Mouse (Mus musculus) gastrocnemius, postnatal 10 days (tissue): Measurements from ENCODE around the gene Pkhd1. TPM values are rescaled to one million over a fixed set of nuclear protein-coding genes. Genes with fewer than 3 reads are reported as not detected.
"Not testable (repeated sequence)": the region's sequence is repeated elsewhere in the genome, so short reads cannot be mapped to it uniquely, and the experiment has no call there.

Source experiments
- DNase-seq: peaks from one replicate; pipeline ENCODE4 v3.0.0; 2021; ENCODE audit warnings: mixed read lengths
- total RNA-seq, 2 experiments: library from RNA; stranded (reverse); gene quantifications; 2 replicates each; pipeline ENCODE4 v1.2.3; 2021

Pkhd1 gene
- total RNA-seq, 2 experiments from 2014 or later, result 0.16 to 0.41 TPM

DNA sequence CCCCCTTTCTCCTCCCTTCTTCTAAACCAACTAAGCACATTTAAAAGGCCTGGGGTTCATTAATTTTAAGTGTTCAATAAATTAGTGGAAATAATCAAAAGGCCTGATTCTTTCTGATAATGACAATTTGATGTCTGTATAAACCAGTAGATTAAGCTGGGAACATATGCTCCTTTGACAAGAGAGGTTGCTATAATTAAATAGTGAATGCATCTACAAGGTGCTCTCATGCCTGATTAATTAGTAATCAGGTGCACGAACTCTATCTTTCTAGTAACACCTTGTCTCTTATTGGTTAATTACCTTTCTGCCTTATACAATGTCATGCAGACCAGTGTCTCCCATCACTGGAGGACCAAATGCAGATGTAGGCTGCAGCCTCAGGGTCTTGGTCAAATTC, 329.2 kb downstream of the Pkhd1 start:
- DNase-seq, result no peak

DNA sequence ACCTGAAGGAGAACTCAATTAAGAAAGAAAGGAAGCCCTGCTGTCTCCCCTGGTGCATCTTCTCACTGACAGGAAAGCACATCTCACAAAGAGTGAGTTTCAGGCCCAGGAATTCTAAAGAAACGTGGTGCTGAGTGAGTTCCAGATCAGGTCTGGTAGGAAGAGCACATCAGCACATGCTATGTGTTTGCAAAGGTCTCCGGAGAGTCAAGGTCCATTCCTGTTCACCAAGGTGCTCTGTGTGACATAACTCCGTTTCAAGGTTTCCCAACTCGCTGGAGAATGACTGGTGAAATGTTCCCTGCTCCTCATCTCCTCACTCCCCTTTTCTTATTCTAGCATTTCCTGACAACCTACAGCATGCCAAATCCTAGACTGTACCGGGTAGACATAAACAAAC, 357.5 kb downstream of the Pkhd1 start:
- DNase-seq, result no peak

DNA sequence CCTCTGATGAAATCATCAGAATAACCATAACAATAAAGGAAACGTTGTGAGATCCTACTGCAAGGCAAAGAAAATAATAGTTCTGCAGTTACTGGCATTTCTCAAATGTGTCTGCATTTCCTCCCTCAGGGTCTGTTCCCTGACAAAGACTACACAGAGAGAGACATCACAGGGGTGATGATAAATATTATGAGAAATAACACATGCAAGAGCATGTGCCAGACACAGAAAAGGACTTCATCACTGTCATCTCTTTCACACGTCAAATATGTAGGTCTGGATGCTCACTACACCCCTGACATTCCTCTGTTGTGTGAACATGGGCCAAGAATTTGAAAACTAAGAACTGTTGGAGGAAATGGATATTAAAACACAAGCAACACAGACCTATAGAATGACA, 369.7 kb downstream of the Pkhd1 start:
- no peak for DNase-seq

DNA sequence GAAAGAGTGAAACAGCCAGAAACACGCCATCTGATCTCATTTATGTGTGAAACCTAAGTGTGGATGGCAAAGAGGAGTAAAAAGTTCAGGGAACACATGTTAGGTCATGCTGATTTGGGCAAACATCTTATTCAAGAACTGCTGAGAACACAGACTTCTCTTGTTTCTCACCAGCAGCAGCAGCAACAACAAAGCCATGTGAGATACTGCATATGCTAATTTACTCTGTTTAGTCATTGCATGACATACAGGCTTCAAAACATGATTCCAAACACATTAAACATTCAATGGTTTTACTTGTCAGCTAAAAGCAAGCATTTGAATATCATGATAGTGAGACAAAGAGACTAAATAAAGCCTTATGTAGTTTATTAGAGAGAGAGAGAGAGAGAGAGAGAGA, 401.2 kb downstream of the Pkhd1 start:
- DNase-seq, result no peak

DNA sequence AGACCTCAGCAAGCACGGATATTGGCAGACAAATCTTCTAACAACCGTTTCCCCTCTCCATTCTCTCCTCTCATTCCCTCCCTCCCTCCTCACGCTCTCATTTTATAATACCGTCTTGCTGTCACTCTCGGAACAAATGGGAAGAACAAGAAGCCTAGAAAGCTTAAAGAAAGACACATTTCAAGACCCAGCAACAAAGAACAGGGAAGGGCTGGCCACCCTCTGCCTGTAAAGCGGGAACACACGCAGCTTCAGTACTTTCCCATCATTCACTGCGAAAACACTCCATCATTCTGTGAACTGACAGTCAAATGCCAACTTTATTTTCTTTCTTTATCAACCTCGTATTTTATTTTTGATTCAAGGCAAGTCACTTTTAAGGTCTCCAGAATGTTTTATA, 427.4 kb downstream of the Pkhd1 start:
- DNase-seq, result no peak

DNA sequence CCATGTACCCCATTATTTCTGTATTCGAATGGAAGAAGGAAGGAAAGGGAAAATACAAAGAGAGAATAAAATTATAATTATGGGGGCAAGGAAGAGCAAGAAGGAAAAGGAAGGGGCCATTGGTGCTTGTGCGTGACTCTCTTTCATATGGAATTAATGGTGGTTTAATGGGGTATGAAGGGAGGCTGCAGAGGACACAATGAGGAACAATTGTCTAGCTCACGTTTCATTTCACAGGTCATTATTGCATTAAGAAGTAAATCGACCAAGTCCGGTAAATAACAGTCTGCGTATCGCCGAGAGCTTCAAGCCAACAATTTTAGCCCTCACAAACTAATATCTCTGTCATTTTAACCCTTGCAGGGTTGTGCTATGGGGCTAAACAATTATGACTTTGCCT, 437.7 kb downstream of the Pkhd1 start:
- no peak for DNase-seq

DNA sequence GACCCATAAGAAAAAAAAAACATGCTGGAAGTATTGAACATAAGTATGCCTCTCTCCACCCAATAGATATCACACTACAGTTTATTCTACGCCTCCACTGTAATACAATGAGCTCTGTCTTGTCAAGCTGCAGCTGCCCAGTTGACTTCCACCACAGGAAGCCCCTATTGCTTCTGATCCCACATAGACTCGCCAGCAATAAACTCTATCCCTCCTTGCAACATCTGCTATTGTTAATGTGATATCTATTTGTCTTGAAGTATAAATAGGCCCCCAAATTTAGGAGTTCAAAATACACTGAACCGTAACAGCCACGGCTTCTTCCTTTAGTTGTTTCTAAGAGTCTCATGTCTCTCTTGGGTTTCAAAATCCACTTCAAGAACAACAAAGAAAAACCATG, 446.7 kb downstream of the Pkhd1 start:
- no peak for DNase-seq

DNA sequence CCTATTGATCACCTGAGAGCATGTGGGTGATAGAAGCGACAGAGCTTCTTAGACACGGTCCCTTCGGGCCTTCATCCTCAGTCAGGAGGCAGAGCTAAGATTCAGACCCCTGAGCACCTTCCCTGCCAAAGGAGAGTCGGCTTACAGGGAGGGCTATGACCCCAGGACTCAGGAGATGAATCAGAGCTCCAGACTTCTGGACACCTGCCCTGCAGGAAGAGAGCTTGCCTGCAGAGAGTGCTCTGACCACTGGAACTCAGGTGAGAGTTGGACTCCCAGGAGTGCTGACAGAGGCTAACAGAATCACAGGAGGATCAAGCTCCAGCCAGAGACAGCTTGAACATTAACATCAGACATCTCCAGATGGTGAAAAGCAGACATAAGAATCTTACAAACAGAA, 467.2 kb downstream of the Pkhd1 start:
- DNase-seq, result not testable (repeated sequence)

DNA sequence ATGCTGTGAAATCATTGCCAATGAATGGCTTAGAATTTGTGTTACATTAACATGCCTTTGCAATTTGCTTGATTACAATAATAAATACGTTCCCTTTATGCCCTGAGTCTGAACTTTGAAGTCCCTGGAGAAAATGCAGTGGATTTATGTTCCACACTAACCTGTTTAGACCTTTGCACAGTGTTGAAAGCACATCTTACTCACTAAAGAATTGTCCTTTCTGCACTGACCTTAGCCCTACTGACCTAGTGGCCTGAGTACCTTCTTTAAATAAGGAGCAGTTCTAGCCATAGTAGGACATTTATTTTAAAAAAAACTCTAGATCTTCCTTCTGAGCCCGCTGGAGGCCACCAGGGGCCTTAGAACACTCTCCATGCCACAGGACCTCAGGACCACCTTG, 467.8 kb downstream of the Pkhd1 start:
- no peak for DNase-seq

DNA sequence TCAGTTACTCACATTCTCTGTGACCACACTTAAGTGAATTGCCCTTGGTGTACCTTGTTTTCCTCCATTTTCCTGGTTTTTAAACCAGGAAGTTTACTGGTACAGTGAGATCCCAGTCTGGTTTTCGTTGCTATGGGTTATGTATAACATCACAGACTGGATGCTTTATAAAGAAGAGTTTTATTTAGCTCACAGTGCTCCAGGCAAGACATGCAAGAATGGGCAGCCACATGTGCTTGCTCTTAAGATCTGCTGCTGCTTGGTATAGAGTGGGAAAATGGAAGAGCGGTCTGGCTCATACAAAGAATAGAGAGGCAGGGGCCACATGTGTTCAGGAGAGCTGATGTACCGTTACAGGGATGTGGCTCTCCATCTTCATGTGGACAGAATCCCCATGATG, 481.7 kb downstream of the Pkhd1 start:
- DNase-seq, result no peak

DNA sequence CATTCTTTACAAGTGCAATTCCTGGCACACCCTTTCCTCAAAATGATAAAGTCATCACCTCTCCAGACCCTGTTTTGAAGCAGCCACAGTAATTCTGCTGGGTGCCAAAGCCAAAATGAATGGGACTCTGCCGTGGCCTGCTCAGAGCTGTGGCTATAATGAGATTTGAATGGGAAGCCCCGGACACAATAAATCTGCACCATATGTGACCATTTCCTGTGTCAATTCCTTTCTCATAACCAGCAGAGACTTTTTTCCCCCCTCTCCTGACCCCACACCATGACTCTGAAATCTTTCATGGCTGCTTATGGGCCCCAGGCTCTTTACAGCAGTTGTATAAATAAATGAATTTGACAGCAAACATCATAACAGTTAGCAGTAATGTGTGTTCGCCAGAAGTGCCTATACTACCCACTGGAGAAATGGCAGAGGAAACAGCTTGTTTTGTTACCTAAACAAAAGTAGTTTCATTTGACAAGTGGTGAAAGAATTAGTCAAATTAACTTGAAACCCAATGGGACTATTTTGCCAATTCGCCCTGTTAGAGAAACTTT, 482.7 kb downstream of the Pkhd1 start:
- no peak for DNase-seq

DNA sequence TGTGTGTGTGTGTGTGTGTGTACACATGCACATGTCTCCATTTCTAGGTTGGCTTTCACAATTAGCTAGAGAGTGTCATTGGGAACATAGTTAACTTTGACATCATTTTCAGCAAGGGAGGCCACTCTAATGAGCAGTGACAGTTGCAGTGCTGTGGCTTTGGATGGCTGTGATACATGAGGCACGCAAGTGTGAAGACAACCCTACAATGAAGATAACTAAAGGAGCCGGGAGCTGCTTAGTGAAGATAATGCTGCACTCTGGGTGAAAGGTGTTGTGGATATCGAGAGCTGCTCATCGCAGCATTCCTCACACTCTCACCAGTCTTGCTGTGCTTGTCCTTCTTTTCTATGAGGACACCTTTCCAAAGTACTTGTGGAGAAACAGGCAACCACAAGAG, 484.2 kb downstream of the Pkhd1 start:
- no peak for DNase-seq

DNA sequence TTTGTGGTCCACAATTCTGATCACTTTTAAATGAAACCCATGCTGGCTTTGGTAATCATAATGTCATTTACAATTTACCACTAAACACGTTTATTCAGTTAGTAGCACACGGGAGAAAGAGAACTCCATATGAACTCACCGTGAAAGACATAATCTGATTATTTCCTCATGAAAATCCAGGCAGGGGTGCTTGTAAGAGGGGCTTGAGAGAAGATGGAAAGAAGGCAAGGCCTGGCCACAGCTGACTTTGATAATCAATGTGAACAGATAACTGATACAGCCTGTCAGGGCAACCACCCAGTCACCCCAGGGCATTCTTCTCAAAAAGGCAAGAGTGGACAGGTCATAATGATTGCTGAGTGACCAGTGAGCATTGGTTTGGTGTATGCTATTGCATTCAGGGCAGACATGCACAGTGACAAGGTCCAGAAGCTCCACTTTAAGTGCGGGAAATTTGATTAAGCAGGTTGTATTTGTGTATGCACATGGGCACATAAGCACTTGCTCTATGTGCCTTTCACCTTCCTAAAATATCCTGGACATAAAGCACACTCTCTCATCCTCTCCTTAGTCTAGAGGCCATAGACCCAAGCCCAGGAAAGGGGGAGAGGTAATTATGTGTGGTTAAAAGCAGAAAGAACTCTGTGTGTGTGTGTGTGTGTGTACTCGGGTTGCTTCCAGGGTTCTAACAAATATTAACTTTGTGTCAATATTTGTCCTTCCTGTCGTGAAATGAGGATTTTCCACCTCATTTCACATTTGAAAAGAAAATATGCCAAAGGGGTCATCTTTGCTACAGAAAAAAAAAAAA, 485.9 kb downstream of the Pkhd1 start:
- DNase-seq, result no peak

DNA sequence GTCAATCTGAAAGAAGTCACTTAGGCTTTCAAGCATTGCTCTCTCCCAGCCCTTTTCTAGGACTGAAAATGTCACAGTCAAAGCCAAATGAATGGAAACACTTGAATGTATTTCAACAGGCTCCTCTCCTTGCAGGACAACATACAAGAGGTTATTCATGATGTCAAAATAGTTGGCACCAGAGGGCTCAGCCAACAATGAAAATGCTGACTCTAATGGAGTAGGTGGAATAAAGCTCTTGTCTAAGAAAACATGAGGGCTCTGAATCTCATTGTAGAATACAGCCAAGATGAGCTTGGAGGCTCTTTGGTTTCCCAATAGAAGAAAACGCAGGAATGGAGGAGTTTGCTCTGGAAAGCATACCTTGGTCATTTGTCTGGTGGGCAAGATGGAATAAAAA, 500.5 kb downstream of the Pkhd1 start:
- DNase-seq, result no peak

DNA sequence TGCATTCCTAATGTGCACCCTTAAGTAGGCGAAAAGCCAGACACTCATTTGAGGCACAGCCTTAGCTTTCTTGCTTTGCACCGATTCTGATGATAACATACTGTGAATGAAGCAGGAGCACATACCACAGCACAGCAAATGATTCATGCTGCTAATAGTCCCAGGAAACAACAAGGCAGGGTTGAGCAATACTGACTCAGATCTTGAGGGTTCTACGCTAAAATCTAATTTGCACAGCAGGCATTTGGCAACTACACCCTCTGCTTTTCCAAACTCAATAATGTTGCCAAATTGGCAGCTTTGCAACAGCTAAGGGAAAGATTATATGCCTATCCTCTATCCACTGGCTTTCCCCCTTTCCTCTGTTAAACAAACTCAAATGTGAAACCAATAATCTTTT, 548.1 kb downstream of the Pkhd1 start:
- no peak for DNase-seq

DNA sequence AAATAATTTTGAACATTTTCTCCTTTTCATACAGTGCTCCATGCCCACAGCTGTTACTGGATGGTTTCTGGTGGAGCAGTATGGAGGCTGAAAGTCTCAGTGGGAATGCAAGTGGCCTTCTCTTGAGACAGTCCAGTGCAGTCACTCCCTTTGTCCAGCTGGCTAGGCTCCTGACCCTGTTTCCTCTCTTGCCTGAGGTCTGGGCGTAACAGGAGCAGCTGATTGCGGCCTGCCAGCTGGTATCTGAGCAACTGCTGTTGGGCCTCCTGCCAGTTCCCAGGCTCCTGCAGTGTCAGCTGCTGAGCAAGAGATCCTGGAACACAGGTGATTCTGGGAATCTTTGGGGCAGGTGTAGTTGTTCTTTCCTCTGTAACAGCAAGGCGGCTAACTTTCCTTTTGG, 559.6 kb downstream of the Pkhd1 start:
- DNase-seq, result peak; percentile 62

DNA sequence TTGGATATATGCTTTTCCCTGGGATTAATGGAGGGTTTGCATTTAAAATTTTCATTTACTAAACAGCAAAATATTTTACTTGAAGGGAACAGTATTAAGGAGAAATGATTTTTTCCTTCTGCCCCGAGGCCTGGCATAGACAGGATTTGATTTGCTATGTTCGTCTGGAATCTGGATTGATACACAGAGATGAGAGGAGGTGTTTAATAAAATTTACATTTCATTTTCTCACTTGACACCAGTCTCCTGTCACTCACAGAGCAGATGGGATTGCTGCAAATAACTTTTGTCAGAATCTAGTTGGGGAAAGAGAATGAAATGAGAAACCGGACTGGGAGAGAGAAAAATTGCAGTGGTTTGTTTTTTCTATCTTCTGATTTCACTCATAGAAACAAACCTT, 578.5 kb downstream of the Pkhd1 start:
- no peak for DNase-seq

DNA sequence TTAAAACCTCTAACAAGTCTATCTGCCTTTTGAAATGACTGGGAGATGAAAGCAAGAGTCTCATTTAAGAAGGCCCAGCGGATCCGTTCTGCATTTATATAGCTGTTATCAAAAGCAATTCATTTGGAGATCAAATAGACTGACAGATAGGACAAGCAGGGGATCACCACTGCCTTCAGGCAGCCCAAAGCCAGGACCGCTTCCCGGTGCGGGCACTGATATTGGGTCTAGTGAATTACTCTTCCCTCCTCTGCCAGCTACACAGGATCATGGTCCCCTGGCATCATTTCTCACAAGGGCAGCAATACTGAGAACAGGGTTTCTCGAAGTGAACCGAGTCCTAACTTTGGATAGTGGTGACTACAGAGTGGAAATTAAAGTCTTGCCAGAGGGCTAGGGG, 582.6 kb downstream of the Pkhd1 start:
- no peak for DNase-seq

DNA sequence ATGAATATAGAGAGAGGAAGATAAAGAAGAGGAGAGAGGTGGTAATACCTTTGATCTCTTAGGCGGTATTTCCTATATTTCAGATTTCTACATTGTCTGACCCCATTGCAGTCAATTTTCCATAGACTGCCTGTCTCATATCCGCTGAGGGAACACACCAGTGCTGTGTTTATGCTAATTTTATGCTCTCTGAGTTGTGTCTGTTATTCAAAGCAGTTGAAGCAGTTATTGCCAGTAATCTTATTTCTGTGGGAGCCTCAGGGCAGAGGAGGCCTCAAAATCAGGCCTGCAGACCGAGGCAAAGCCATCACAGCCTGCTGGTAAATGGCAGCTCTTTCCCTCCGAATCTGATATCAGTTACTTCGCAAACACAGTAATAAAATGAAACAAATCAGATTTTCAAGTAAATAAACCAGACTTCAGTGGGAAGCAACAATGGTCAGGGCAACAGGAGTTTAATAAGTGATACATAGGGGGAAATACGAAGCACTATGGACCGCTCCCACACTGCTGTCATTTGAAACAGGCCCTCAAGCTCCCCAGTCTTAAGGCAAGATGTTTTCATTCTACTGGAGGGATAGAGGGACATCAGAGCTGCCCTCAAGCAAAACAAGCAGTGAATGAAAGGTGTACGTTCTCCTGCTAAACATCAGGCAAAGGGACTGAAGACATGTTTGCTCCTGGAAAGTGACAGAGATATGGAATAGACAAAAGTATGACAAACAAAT, 599.5 kb downstream of the Pkhd1 start:
- DNase-seq, result no peak

DNA sequence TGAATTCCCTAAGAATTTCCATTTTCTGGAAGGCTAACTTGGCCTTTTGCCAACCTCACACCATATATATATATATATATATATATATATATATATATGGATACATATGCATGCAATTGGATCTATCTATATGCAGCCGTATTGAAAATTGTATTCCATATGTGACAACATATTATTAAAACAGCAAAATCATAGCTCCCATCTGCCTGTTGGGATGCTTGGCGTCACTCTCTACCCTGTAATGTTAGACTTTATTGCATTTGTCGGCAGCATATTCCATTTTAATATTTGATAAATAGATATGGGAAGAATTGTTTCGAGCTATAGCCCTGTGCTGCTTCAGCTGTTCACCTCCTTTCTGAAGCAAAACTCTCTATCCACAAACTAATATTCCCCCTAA, 600.2 kb downstream of the Pkhd1 start:
- DNase-seq, result no peak
